Mouse (Mus musculus) cerebral cortex, adult 2 months (tissue): Measurements from ENCODE around the gene H3f3a.

Experiments used
- WGBS: fragments of 180-500 bp; shearing (Covaris S2); methylation state at CpG from one replicate; pipeline ENCODE4 v1.1.7; 2018; 5-methylcytosine and 5-hydroxymethylcytosine counted together

The H3f3a gene

DNA sequence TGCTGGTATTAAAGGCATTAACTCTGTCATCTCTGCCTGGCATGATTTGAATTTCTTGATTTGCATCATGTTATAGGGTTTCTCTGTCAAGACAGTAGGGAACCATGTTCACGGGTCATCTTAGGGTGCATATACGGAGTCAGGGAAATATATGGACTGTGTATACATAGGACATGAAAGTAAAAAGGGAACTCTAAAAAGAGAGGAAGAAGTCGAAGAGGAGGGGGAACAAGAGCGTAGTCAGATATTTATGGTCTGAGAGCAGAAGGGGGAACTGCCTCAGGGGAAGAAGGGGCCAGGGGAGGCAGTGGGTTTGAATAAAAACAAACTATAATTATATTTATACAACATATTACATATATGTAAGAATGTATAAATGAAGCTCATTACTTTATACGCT lies 8.5 kb upstream of the H3f3a start:
- WGBS, result 86% methylated on average over 5 of the region's 5 CpGs

DNA sequence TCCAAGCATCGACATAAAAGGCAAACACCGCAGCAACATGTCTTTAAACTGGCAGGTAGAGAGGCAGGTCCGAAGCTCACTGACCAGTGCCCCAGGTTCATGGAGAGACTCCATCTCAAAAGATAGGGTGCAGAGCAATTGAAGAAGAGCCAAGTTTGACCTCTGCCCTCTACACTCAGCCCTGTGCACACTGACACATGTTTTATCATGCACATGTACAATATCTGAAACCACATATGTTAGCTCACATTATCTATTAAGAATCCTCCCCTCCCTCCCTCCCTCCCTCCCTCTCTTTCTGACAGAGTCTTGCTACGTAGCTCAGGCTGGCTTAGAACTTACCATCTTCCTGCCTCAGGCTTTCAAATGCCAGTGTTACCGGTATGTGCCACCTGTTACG lies 7.4 kb upstream of the H3f3a start:
- 90% methylated on average over 6 of the region's 6 CpGs for WGBS

DNA sequence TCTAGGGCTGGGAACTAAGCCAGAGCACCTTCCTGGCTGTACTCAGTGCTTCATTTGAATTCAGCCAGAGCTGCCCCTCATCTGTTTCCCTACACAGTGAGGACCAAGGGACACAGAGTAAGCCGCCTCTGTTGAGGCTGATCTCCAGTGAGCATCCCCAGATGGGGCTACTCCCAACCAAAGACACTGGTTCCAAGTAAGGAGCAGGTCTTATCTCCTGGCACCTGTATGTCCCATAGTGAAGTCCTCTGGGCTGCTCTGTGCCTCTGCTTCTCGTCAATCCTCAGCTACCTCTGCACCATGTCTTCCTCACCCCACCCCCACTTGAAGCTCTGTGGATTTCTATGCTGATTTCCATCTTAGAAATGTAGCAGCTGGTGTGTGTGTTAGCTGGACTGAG lies 4.3 kb upstream of the H3f3a start:
- 89% methylated on average over 2 of the region's 2 CpGs for WGBS

DNA sequence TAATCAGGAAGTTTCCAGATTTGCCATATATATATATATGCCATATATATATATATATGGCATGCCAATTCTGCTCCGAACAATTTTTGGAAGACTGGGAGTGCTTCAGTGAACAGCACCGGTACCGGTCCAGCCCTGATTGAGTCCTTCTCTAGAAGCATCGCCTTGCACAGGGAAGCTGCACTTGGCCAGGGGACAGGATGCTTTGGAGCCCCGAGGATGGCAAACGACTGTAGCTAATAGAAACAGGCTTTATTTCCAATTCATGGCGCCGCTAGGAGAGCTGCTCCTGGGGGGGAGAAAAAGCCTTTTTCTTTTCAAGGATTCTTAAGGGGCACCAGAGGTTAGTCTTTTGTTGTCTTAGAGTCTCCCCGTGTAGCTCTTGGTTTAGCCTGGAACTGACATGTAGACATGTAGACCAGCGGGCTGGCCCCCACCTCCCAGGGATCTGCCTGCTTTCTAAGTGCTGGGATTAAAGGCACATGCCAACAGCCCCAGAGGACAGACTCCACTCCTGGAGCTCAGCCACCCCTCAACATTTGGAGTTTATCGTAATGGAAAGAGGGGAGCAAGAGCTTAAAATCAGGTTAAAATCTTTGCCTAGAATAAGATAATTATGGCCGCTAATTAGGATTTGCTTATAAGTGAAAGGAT lies 1.8 kb upstream of the H3f3a start:
- 46% methylated on average over 12 of the region's 12 CpGs for WGBS

DNA sequence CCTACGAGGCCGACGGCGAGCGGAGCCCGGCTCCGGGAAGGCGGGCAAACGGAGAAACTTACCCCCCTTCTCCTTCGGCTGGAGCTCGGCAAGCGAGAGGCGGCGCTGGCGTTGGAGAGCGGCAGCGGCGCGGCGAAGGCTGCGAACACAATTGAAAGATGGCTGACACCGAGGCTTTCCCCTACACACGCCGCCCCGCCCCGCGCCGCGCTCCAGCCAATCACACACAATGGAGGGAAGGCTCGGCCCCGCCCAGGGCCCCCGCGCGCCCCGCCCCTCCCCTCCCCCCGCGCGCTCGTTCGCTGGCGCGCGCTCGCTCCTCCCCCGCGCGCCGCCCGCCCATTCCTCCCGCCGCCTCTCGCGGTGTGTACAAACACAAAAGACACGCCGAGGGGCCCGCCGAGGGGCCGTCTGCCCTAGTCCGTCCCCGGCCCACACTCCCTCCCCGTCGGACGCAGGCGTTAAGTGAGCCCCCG lies 296 bp downstream of the H3f3a start:
- 2% methylated on average over 50 of the region's 65 CpGs for WGBS

DNA sequence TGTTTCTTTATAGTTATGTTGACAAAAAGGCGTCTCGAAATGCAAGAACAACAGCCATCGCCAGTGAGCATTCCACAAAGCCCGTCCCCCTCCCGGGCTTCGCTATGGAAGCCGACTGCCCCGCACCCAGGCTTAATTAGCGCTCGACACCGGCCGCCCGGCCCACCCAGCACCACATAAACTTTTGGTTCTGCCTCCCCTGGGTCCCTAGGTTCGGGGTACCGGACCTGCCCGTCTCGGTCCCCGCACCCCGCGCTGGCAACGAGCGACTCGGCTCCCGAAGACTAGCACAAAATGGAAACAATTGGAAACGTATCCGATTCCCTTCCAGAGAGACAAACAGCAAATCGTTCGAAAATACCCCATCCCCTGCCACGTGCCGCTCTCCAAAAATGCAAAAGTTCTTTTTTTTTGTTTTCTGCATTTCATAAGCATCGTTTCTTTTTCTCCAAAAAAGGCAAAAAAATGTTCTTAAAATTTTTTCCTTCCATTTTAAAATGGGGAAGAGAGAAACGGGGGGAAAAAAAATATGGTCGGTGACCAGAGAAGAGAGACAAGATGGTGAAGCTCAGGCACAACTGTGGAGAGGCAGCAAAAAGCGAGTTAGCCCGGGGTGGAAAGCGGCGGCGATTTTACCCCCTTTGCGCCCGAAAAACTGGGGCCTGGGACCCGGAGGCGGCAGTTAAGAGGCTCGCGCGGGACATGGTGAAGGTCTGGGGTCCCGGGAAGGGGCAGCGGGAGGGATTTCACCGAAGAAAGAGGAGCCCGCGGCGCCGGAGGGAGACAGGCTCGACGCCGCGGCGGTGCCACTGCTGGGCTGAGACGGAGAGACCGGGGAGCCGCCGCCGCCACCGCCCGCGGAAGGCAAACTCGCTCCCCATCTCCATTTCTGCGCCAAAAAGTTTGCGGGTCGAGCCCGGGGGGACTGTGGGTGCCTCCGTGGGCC lies 1.0 kb downstream of the H3f3a start:
- whole genome bisulfite sequencing, result under 1% methylated on average over 71 of the region's 71 CpGs

DNA sequence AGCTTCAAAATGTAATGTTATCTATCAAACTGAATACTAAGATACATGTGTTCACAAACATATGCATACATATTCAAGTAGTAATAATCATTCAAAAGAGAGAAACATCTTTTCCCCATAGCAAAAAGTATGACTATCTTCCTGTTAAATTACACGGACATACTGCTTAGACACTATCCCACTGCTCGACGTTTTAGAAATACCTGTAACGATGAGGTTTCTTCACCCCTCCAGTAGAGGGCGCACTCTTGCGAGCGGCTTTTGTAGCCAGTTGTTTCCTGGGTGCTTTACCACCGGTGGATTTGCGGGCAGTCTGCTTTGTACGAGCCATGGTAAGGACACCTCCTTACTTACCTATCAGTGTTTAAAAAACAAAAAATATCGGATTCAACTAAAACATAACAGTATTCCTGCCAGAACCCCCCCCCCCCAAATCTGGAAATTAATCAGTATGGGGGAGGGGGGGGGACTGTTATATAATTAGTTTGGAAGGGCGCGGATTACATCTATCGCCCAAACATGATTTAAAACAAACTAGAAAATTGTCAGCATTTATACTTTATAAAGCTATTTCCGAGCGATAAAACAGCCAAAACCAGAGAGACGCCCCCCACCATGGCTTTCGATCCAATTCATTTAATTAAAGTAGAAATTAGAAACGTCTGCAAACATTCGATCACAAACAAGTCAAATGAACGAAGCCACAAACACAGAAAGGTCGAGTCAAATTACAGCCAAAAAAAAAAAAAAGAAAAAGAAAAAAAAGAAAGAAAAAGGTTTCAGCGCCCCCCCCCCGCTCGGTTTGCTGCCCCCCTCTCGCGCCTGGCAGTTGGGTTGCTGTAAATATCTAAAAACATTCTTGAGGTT lies 1.9 kb downstream of the H3f3a start:
- under 1% methylated on average over 27 of the region's 27 CpGs for WGBS

DNA sequence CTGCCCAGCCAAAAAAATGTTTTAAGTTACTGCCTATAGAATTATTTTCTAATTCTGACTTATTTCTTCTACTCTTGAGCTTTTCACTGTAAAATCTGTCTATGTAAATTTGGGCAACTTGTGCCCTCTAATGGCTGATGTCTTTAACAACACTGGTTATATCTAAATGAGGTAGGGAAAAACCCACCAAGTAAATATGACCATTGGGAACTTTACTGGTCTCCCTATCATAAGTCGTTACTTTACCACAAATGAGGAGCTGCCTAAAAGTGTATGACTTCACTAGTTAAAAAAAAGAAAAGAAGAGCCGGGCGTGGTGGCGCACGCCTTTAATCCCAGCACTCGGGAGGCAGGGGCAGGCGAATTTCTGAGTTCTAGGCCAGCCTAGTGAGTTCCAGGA lies 2.8 kb downstream of the H3f3a start:
- 56% methylated on average over 7 of the region's 7 CpGs for WGBS

DNA sequence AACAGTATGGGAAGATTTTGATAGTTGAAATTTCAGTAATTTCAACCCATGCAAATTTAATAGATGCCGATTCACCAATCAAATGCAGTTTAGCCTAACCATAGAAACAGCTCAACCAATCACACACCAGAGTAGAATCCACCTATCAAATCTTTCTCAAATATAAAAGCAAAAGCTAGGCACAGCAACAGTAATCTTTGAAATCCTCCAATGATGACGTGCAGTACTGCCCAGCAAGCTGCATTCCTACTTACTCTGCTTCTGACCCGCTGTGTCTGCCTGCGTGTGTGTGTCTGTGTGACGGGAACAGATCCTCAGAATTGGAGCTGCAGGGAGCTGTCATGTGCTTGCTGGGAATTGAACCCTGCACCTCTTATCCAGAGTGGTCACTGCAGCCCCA lies 4.9 kb downstream of the H3f3a start:
- WGBS, result 56% methylated on average over 5 of the region's 5 CpGs

DNA sequence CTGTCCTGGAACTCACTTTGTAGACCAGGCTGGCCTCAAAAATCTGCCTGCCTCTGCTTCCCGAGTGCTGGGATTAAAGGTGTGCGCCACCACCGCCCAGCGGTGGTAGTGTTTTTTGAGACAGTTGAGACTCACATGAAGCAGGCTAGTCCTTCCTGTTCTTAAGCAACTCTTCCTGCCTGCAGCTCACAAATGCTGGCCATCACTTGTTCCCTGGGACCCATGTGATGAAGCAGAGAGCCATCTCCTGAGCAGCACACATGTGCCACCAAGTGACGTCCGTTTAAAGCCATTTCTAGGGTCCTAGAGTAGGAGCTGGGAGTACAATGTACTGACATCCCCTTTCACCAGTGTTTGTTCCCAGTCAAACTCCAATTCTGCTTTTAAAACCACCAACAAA lies 9.9 kb downstream of the H3f3a start:
- 89% methylated on average over 6 of the region's 6 CpGs for WGBS

DNA sequence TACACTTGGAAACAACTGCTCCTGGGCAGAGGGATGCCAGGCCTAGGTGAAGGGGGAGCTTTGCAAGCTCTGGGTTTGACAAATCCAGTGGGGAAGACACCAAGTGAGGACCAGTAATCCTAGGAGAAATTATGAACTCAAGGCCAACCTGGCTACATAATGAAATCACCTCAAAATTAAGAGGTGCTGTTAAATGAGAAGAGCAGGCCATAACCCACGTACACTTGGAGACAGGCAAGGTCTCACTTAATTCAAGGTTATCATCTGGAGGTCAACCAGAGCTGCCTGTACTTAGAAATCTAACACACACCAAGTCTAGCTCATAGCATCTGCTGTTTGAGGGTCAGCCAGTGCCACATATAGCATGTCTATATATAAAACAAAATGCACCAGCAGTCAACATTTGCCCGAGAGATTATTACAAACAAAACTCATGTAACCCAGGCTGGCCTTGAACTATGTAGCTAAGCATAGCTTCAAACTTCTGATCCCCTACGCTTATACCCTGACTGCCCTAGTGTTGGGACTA lies 12.2 kb downstream of the H3f3a start:
- 75% methylated on average over 3 of the region's 3 CpGs for WGBS

DNA sequence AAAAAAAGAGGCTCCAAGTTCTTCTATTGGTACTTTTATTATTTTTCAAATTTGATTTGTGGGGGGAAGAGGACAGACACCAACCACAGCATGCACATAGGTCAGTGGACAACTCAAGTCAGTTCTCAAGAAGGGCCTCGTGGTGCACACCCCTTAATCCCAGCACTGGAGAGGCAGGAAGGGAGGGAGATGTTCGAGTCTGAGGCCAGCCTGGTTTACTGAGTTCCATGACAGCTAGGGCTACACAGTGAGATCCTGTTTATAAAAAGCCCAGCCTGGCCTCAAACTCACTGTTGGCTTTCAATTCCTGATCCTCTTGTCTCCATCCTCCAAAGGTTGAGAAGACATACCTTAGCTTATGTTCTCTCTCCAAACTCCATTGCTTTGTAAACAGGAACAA lies 12.9 kb downstream of the H3f3a start:
- WGBS, result 60% methylated on average over 2 of the region's 2 CpGs

DNA sequence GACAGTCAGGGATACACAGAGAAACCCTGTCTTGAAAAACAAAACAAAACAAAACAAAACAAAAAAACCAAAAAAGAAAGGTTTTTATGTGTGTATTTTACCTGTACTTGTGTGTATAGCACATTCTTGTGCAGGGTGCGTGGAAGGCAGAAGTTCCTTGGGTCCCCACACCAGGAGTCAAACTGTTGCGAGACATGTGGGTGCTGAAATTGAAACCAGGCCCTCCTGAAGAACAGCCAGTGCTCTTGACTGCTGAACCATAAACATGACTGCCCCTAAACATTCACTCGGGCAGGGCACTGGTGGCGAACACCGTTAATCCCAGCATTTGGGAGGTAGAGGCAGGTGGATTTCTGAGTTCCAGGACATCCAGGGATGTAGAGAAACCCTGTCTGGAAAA lies 13.7 kb downstream of the H3f3a start:
- 97% methylated on average over 5 of the region's 5 CpGs for WGBS

DNA sequence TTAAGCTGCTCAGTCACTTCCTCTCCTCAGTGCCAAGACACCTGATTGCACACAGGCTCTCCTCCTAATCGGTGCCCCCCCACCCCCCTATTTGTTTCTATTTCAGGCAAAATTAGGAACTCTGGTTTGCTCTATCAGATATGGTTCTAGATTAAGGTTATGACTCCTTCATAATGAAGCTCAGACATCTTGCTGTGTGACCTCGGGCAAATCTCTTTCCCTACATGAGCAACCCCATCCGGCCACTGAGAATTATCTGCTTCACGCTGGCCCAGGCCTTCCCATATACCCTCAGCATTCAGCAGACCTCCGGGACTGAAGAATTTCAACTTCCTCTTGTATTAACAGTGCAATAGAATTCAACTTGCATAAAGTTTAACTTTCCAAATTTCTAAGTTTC lies 14.5 kb downstream of the H3f3a start:
- 83% methylated on average over 5 of the region's 5 CpGs for WGBS

DNA sequence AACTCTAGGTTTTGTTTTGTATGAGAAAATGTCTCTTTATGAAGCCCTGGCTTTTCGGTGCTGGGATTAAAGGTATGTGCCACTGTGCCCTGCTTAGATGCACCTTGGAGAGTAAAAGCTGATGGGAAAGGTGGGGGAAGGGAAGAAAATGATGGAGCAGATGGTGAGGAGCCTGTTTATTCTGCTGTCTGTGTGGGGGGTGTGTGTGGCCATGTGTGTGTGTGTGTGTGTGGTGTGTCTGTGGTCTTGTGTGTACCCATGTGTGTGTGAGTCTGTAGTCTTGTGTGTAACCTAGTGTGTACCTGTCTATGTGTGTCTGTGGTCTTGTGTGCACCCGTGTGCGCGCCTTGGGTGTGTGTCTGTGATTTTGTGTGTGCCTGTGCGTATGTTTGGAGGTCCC lies 15.1 kb downstream of the H3f3a start:
- 96% methylated on average over 5 of the region's 5 CpGs for WGBS

DNA sequence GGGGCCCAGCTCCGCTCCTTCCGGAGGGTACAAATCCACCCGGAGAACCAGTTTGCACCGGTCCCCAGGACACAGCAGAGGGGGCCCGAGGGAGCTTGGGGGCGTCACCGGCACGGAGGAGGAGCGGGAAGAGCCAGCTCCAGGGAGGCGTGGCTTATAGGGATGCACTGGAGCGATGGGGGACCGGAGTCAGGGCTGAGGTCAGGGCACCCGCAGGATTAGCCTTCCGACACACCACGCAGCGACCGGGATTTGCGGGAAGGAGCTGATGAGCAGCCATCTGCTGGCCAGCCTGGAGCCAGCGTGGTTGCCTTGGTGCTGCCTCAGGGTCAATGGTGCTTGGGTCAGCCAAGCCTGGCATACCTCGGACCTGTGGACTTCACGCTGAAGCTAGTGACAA lies 19.6 kb downstream of the H3f3a start:
- WGBS, result 5% methylated on average over 21 of the region's 21 CpGs

DNA sequence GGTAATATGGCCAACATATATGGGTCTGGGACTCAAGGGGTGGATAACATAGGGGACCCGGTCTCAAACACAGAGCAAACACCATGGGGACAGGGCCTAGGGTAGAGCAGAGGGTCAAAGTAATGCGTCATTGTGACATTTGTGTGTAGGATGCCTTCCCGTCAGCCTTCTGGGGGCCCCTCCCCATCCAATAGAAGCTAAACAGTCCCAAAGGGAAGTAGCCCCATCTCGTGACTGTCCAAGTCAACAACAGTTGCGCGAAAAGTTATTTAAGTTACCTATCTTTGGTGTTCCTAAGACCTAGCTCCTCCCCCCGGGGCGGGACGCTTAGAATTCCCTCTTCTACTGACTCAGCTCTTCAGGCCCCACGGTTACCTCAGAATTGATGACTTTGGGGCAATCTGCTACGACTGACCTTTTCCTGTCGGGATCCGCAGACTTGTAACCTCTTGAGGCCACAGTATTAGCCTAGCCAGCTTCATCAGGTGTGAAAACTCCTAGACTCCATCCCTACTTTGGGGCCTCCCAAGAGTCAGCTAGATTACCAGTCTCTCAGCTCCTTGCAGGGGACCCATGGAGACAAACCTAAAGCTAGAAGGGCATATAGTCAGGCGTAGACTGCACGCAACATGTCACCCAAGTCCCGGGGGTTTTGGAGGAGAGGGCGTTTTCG lies 20.2 kb downstream of the H3f3a start:
- WGBS, result 38% methylated on average over 18 of the region's 18 CpGs

DNA sequence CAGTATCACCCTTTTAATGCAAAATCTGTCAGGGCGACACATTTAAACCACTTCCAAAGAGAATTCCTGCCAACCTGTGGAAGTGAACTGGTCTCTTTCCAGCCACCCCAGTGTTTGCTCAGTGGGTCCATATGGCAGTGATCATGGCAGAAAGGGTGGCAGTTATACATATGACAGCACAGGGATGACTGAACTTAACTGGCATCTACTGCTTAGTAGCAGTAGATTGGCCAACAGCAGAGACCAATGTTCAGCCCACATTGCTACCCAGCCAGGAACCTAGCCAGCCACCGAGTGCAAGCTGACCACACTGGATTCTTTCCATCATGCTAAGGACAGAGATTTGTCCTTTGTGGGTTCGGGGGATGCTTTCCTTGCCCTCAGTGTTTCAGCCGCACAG lies 20.9 kb downstream of the H3f3a start:
- WGBS, result 78% methylated on average over 4 of the region's 4 CpGs

DNA sequence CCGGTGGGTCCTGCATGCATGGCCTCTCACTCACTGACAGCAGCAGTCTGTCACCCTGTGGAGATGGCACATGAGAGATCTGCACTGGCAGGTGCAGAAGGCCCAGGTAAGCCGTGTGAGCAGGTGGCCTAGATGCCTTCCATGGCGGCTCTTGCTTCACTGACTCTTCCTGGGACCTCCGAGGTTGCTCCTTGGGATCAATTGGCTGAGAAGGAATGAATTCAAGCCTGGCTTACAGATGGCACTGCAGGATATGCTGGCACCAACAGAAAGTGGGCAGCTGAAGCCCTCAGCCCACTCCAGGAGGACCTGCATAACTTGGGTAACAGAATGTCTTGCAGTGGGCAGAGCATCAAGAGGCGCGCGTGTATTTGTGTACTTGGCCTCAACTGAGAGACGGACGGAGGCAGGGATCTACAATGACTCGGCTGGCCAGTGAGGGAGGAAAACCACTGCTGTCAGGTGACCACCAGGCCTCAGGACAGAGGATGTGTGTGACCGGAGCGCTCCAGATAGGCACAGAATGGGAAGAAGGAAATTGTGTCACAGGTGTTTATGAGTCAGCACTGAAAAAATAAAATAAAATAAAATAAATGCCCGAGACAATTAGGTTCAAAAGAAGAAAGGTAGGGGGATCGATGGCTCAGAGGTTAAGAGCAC lies 21.8 kb downstream of the H3f3a start:
- WGBS, result 73% methylated on average over 14 of the region's 14 CpGs

DNA sequence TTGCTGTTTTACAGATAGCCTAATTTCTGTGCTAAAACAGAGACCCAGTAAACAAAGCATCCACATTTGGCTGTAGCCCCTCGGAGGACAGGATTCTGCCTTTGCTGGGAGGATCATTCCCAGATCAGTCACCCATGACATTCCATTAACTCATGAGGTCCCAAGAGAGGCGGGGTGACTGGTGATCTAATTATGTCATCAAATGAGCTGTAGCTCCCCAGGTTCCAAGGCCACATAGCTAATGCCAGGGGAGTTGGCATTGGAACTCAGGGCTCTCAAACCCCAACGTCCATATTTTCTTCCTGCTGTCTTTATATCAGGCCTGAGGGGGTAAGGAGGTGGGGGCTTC lies 30.2 kb downstream of the H3f3a start:
- WGBS, result 66% methylated on average over 3 of the region's 3 CpGs
